Mouse (Mus musculus): Measurements from ENCODE around the gene Nhp2. TPM values are rescaled to one million over a fixed set of nuclear protein-coding genes. Genes with fewer than 3 reads are reported as not detected.

Nhp2 gene
- polyA plus RNA-seq, 1 experiment from 2014 or later: 211 TPM

GRCm38 (mm10) chr11:51645293-51645692 lies 25.8 kb downstream of the Nhp2 start:
- no peaks in the 10 kb centered on the region for H3K27me3 ChIP-seq (ENCODE audit: control insufficient read depth, insufficient read depth, low read length)
- no peak overlapping the region for H3K4me2 ChIP-seq (replicated peaks; ENCODE audit: low read depth, low read length)
- H3K36me3 ChIP-seq (ENCODE audit: control insufficient read depth, insufficient read depth, low read length): peaks cover 26% of the 10 kb centered on the region; the same call in 1 of the 2 replicates
- no peak for ATAC-seq (ENCODE audit: low FRiP score, low TSS enrichment)
- no peaks in the 10 kb centered on the region for H3K9me3 ChIP-seq (ENCODE audit: control insufficient read depth, low read length)
- 64% methylated on average over 13 of the region's 13 CpGs for WGBS
- no peak overlapping the region for H3K4me3 ChIP-seq (ENCODE audit: low read length)
- no peak overlapping the region for H3K27ac ChIP-seq (ENCODE audit: low read depth, low read length)
- no peak overlapping the region for H3K9ac ChIP-seq (ENCODE audit: low read depth, low read length)
- H3K4me1 ChIP-seq (ENCODE audit: control insufficient read depth, insufficient read depth, low read length): peaks cover 33% of the 10 kb centered on the region; the same call in 1 of the 2 replicates

DNA sequence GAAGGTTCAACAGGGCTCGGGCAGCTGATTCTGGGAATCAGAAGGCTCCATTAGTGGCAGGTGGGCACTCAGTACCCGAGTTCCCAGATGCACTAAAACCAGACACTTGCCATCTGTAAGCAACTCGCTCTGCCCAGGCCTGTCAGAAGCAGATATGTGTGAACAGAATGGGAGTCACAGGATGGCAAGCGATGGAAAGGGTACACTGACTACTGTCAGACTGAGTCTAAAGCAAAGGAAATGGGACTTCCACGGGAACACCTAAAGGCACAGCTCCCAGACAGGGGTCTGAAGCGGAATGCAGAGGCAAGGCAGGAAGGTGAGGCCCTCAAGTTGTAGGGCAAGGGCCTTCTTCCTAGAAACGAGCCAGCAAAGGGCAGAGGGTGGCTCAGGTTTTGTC lies 26.7 kb downstream of the Nhp2 start:
- peak overlapping the region; percentile 31; the same call in 1 of the 2 replicates for H3K27ac ChIP-seq (ENCODE audit: low read depth, low read length)

GRCm38 (mm10) chr11:51646751-51647667 lies 27.5 kb downstream of the Nhp2 start:
- no peak for ATAC-seq (ENCODE audit: low FRiP score, low TSS enrichment)
- H3K4me2 ChIP-seq (replicated peaks; ENCODE audit: low read depth, low read length): peak overlapping the region; percentile 97

More for the DNA sequence above, 26.7 kb downstream of the Nhp2 start:
- Histone ChIP-seq H3K27me3 (ENCODE audit: control insufficient read depth, insufficient read depth, low read length) (no peaks in the 10 kb centered on the region), H3K4me1 (ENCODE audit: control insufficient read depth, insufficient read depth, low read length) (peaks cover 33% of the 10 kb centered on the region; the same call in 1 of the 2 replicates), H3K9me3 (ENCODE audit: control insufficient read depth, low read length) (no peaks in the 10 kb centered on the region), H3K4me3 (ENCODE audit: low read length) (no peak overlapping the region), H3K4me2 (replicated peaks; ENCODE audit: low read depth, low read length) (no peak overlapping the region), H3K9ac (ENCODE audit: low read depth, low read length) (no peak overlapping the region), H3K36me3 (ENCODE audit: control insufficient read depth, insufficient read depth, low read length) (peaks cover 26% of the 10 kb centered on the region; the same call in 1 of the 2 replicates)
- no peak for ATAC-seq (ENCODE audit: low FRiP score, low TSS enrichment)
- 75% methylated on average over 7 of the region's 7 CpGs for WGBS

DNA sequence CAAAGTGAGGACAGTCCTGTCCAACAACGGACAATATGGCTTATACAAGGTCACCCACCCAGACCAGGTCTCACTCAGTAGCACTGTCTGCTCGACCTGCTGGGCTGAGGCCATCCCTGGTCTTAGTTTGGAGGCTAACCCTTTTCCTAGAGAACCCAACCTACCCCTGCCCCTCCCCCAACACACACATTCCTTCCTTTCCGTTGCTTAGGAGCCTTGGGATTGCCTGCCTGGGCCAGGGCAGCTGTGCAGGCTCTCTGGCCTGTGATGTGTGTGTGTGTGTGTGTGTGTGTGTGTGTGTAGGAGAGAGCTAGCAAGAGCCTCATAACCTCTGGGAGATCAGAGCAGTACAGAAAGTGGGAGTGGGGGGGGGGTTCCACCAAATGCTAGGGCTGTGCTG lies 29.0 kb downstream of the Nhp2 start:
- H3K27me3 ChIP-seq (ENCODE audit: control insufficient read depth, insufficient read depth, low read length): no peaks in the 10 kb centered on the region
- ATAC-seq (ENCODE audit: low FRiP score, low TSS enrichment): no peak
- peaks cover 33% of the 10 kb centered on the region; the same call in 1 of the 2 replicates for H3K4me1 ChIP-seq (ENCODE audit: control insufficient read depth, insufficient read depth, low read length)
- H3K36me3 ChIP-seq (ENCODE audit: control insufficient read depth, insufficient read depth, low read length): peaks cover 16% of the 10 kb centered on the region; the same call in 1 of the 2 replicates
- H3K9me3 ChIP-seq (ENCODE audit: control insufficient read depth, low read length): no peaks in the 10 kb centered on the region
- peak overlapping the region; percentile 97 for H3K4me2 ChIP-seq (replicated peaks; ENCODE audit: low read depth, low read length)
- peak overlapping the region; percentile 48; the same call in 1 of the 2 replicates for H3K27ac ChIP-seq (ENCODE audit: low read depth, low read length)
- H3K4me3 ChIP-seq (ENCODE audit: low read length): peak overlapping the region; percentile 47; the same call in 1 of the 2 replicates
- peak overlapping the region; percentile 74; the same call in 1 of the 2 replicates for H3K9ac ChIP-seq (ENCODE audit: low read depth, low read length)
- WGBS: 26% methylated on average over 3 of the region's 3 CpGs

More at GRCm38 (mm10) chr11:51646751-51647667, 27.5 kb downstream of the Nhp2 start:
- Histone ChIP-seq H3K36me3 (ENCODE audit: control insufficient read depth, insufficient read depth, low read length) (peaks cover 26% of the 10 kb centered on the region; the same call in 1 of the 2 replicates), H3K9me3 (ENCODE audit: control insufficient read depth, low read length) (no peaks in the 10 kb centered on the region), H3K9ac (ENCODE audit: low read depth, low read length) (no peak overlapping the region), H3K4me1 (ENCODE audit: control insufficient read depth, insufficient read depth, low read length) (peaks cover 33% of the 10 kb centered on the region; the same call in 1 of the 2 replicates), H3K27ac (ENCODE audit: low read depth, low read length) (peak overlapping the region; percentile 77), H3K4me3 (ENCODE audit: low read length) (peak overlapping the region; percentile 12), H3K27me3 (ENCODE audit: control insufficient read depth, insufficient read depth, low read length) (no peaks in the 10 kb centered on the region)
- WGBS: 57% methylated on average over 15 of the region's 15 CpGs

GRCm38 (mm10) chr11:51649111-51649888 lies 29.8 kb downstream of the Nhp2 start:
- Histone ChIP-seq H3K36me3 (ENCODE audit: control insufficient read depth, insufficient read depth, low read length) (peaks cover 9% of the 10 kb centered on the region; the same call in 1 of the 2 replicates), H3K27me3 (ENCODE audit: control insufficient read depth, insufficient read depth, low read length) (no peaks in the 10 kb centered on the region), H3K4me2 (replicated peaks; ENCODE audit: low read depth, low read length) (peak overlapping the region; percentile 97), H3K4me3 (ENCODE audit: low read length) (peak overlapping the region; percentile 47), H3K4me1 (ENCODE audit: control insufficient read depth, insufficient read depth, low read length) (peaks cover 28% of the 10 kb centered on the region; the same call in 1 of the 2 replicates), H3K27ac (ENCODE audit: low read depth, low read length) (peak overlapping the region; percentile 48; the same call in 1 of the 2 replicates), H3K9me3 (ENCODE audit: control insufficient read depth, low read length) (no peaks in the 10 kb centered on the region), H3K9ac (ENCODE audit: low read depth, low read length) (peak overlapping the region; percentile 74; the same call in 1 of the 2 replicates)
- 33% methylated on average over 11 of the region's 11 CpGs for WGBS
- ATAC-seq (ENCODE audit: low FRiP score, low TSS enrichment): 0 out of 2 replicates have a peak, but pooled peaks have one; percentile 7

GRCm38 (mm10) chr11:51649889-51650199 lies 30.3 kb downstream of the Nhp2 start:
- H3K9me3 ChIP-seq (ENCODE audit: control insufficient read depth, low read length): no peaks in the 10 kb centered on the region
- peak overlapping the region; percentile 74 for H3K9ac ChIP-seq (ENCODE audit: low read depth, low read length)
- ATAC-seq (ENCODE audit: low FRiP score, low TSS enrichment): no peak
- H3K4me3 ChIP-seq (ENCODE audit: low read length): peak overlapping the region; percentile 47
- no peaks in the 10 kb centered on the region for H3K27me3 ChIP-seq (ENCODE audit: control insufficient read depth, insufficient read depth, low read length)
- peak overlapping the region; percentile 97 for H3K4me2 ChIP-seq (replicated peaks; ENCODE audit: low read depth, low read length)
- peaks cover 28% of the 10 kb centered on the region; the same call in 1 of the 2 replicates for H3K4me1 ChIP-seq (ENCODE audit: control insufficient read depth, insufficient read depth, low read length)
- WGBS: 3% methylated on average over 7 of the region's 7 CpGs
- H3K27ac ChIP-seq (ENCODE audit: low read depth, low read length): no peak overlapping the region
- peaks cover 8% of the 10 kb centered on the region; the same call in 1 of the 2 replicates for H3K36me3 ChIP-seq (ENCODE audit: control insufficient read depth, insufficient read depth, low read length)

DNA sequence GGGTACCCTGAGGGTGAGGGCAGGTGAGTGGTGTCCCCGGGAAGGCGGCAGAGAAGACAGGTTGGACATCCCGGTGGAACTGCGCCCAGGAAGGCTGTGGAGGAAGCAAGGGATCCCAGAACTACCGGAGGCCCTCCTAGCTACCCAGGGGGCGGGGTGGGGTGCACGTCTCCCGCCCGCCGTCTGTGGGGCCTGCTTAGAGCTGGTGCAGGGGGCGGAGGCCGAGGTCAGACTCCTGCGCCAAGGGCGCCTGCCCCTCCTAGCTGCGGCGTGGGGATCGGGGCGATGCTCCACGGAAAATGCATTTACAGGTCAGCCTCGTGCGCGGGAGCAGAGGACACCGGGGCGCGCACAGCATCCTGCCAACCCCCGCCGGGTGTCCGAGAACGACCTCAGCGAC lies 30.7 kb downstream of the Nhp2 start:
- H3K9ac ChIP-seq (ENCODE audit: low read depth, low read length): peak overlapping the region; percentile 74
- peaks cover 6% of the 10 kb centered on the region; the same call in 1 of the 2 replicates for H3K36me3 ChIP-seq (ENCODE audit: control insufficient read depth, insufficient read depth, low read length)
- H3K4me3 ChIP-seq (ENCODE audit: low read length): peak overlapping the region; percentile 47
- ATAC-seq (ENCODE audit: low FRiP score, low TSS enrichment): peak; percentile 16; the same call in 1 of the 2 replicates
- H3K27ac ChIP-seq (ENCODE audit: low read depth, low read length): peak overlapping the region; percentile 68; the same call in 1 of the 2 replicates
- under 1% methylated on average over 26 of the region's 30 CpGs for WGBS
- H3K27me3 ChIP-seq (ENCODE audit: control insufficient read depth, insufficient read depth, low read length): no peaks in the 10 kb centered on the region
- peak overlapping the region; percentile 97 for H3K4me2 ChIP-seq (replicated peaks; ENCODE audit: low read depth, low read length)
- no peaks in the 10 kb centered on the region for H3K9me3 ChIP-seq (ENCODE audit: control insufficient read depth, low read length)
- peaks cover 28% of the 10 kb centered on the region; the same call in 1 of the 2 replicates for H3K4me1 ChIP-seq (ENCODE audit: control insufficient read depth, insufficient read depth, low read length)

DNA sequence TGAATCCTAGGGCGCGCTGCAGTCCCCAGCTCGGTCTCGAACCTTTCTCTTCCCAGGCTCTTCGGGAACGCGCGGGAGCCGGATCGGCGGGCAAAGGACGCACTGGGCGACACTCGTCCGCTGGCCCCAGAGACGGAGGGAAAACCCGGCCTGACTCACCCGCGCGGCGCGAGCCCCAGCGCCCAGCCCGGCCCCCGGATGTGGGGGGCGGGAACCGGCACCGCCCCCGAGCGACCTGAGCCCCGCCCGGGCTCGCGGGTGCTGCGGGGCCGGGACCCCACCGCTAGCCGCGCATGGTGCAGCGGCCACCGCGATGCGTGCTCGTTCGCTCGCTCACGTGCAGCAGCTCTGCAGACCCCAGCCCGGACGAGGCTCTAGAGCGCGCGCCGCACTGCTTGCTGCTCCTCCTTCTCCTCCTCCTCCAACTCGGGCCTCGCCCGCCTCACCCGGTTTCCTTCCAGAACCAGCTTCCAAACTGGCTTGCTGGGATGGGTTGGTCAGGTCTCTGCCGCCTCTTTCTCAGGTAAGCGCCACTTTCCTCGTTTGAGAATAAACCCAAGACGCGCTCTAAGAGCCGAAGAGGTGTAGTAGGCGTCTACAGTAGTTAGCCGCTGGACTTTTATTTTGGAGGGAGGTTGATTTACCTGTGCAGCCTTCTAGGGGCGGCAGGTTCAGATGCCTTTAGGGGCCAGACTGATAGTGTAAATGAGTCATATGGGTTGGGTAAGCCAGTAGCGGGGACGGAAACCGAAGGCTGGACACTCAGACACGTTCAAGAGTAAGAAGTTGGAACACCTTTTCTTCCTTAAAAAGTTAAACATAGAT lies 31.4 kb downstream of the Nhp2 start, which contains the start of the genes N4bp3 and D930048N14Rik:
TSS of gene N4bp3 (minus strand) at position 152 of the 825 bp plus-strand sequence.
TSS of gene D930048N14Rik (plus strand) at position 264 of the 825 bp plus-strand sequence.
- H3K36me3 ChIP-seq (ENCODE audit: control insufficient read depth, insufficient read depth, low read length): no peaks in the 10 kb centered on the region; the same call in 1 of the 2 replicates
- H3K4me2 ChIP-seq (replicated peaks; ENCODE audit: low read depth, low read length): peak within 1 kb of the TSS; percentile 97
- H3K9me3 ChIP-seq (ENCODE audit: control insufficient read depth, low read length): no peaks in the 10 kb centered on the region
- H3K4me1 ChIP-seq (ENCODE audit: control insufficient read depth, insufficient read depth, low read length): peaks cover 28% of the 10 kb centered on the region; the same call in 1 of the 2 replicates
- H3K9ac ChIP-seq (ENCODE audit: low read depth, low read length): peak within 1 kb of the TSS; percentile 74
- WGBS: under 1% methylated on average over 57 of the region's 70 CpGs
- no peaks in the 10 kb centered on the region for H3K27me3 ChIP-seq (ENCODE audit: control insufficient read depth, insufficient read depth, low read length)
- H3K4me3 ChIP-seq (ENCODE audit: low read length): peak within 1 kb of the TSS; percentile 47
- peak; percentile 80 for ATAC-seq (ENCODE audit: low FRiP score, low TSS enrichment)
- H3K27ac ChIP-seq (ENCODE audit: low read depth, low read length): peak within 1 kb of the TSS; percentile 68

All from kidney, embryonic 14.5 days (tissue).